Mouse (Mus musculus) neural tube, embryonic 11.5 days (tissue): ENCODE results near the gene Pik3cd. TPM values are rescaled to one million over a fixed set of nuclear protein-coding genes. Genes with fewer than 3 reads are reported as not detected.
"Not testable (repeated sequence)": the region's sequence is repeated elsewhere in the genome, so short reads cannot be mapped to it uniquely, and the experiment has no call there.

ENCODE experiments used
- ATAC-seq: fragments of 200-750 bp; cut with Nextera tagmentation; 2 replicates; pipeline ENCODE4 v1.8.0; 2017; ENCODE audit warnings: moderate number of reproducible peaks, mild to moderate bottlenecking, moderate TSS enrichment, moderate library complexity; ENCODE audit not compliant: insufficient read depth, low FRiP score, low TSS enrichment
- DNase-seq: peaks from one replicate; pipeline ENCODE4 v3.0.0-alpha.2; 2015; ENCODE audit warnings: low spot score
- H3K27ac ChIP-seq: fragments of 300-500 bp; sonication (generic); 2 replicates; pipeline ENCODE4 v1.5.1; 2014; ENCODE audit warnings: low read depth, mild to moderate bottlenecking, low read length
- H3K27me3 ChIP-seq: fragments of 300-500 bp; sonication (generic); 2 replicates; pipeline ENCODE4 v1.6.1; 2014; ENCODE audit warnings: mild to moderate bottlenecking, low read length, mixed read lengths; ENCODE audit not compliant: control insufficient read depth, insufficient read depth
- H3K36me3 ChIP-seq: fragments of 300-500 bp; sonication (generic); 2 replicates; pipeline ENCODE4 v1.6.1; 2014; ENCODE audit warnings: mild to moderate bottlenecking, low read length, moderate library complexity, mixed read lengths; ENCODE audit not compliant: control insufficient read depth, insufficient read depth
- H3K4me1 ChIP-seq: fragments of 300-500 bp; sonication (generic); 2 replicates; pipeline ENCODE4 v1.6.1; 2014; ENCODE audit warnings: low read length, mixed read lengths; ENCODE audit not compliant: control insufficient read depth, insufficient read depth
- H3K4me2 ChIP-seq: fragments of 300-500 bp; sonication (generic); 2 replicates; pipeline ENCODE4 v1.6.1; 2014; ENCODE audit warnings: low read depth, mild to moderate bottlenecking, moderate library complexity
- H3K4me3 ChIP-seq: fragments of 300-500 bp; sonication (generic); 2 replicates; pipeline ENCODE4 v1.5.1; 2014; ENCODE audit warnings: low read depth, low read length
- H3K9ac ChIP-seq: fragments of 300-500 bp; sonication (generic); 2 replicates; pipeline ENCODE4 v1.6.1; 2014; ENCODE audit warnings: mild to moderate bottlenecking, low read length
- H3K9me3 ChIP-seq: fragments of 300-500 bp; sonication (generic); 2 replicates; pipeline ENCODE4 v1.6.1; 2016; ENCODE audit warnings: low read length; ENCODE audit not compliant: control insufficient read depth
- WGBS: fragments of 180-500 bp; shearing (Covaris S2); extraction: QIAGEN DNeasy Blood & Tissue Kit; methylation state at CpG from one replicate; pipeline ENCODE4 v1.1.7; 2014; 5-methylcytosine and 5-hydroxymethylcytosine counted together
- polyA plus RNA-seq: library from polyadenylated mRNA; unstranded; fragments of >200 nt; fragmentation: Nextera tagmentation; extraction: Ambion mirVana; gene quantifications from 2 replicates; pipeline ENCODE4 v1.2.1, GENCODE M21; 2014

Pik3cd gene
- polyA plus RNA-seq: 10.8 and 15.0 TPM in 2 replicates

DNA sequence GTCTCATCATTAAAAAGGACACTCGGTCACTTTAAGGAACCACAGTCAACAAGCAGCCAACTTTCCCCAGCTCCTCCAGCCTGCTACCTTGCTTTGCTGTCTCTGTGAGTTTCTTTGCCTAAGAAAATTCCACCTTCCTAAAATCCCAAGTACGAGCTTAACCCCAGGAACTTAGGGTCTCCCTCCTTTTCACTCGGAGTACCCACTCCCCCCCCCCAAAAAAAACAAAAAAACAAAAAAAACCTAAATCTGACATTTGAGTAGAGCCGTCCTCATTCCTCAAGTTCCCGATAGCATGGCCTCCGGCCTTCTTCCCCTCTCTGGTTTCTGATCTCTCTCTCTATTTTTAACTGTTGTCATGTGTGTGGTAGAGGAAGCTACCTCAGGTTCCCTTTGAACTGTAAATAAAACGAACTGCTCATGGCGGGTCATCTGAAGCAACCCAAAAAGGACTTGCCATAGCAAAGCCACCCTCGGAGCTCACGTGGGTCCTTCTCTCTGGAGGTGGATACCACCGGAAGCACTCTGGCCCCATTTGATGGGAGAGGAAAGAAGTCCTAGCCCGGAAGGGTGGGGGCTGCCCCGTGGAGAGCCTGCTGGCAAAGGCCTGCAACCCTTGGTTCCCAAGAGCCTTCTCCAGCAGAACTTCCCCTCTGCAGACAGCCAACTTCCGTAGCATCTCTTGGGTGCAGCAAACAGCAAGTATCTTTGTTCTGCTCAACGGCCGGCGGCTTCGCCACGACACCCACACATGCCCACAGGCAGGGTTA is at the start of gene Pik3cd:
Gene Pik3cd, minus strand, starts transcription at position 362 of the 770 bp plus-strand sequence.
- H3K27ac ChIP-seq: no peak within 1 kb of the TSS
- H3K27me3 ChIP-seq: peaks cover 3% of the 10 kb centered on the region; the same call in 1 of the 2 replicates
- H3K4me2 ChIP-seq: no peak within 1 kb of the TSS
- no peak for DNase-seq
- H3K9me3 ChIP-seq: no peaks in the 10 kb centered on the region
- WGBS: 73% methylated on average over 19 of the region's 19 CpGs
- no peak for ATAC-seq
- H3K36me3 ChIP-seq: no peaks in the 10 kb centered on the region
- H3K9ac ChIP-seq: no peak within 1 kb of the TSS
- no peaks in the 10 kb centered on the region for H3K4me1 ChIP-seq
- no peak within 1 kb of the TSS for H3K4me3 ChIP-seq

DNA sequence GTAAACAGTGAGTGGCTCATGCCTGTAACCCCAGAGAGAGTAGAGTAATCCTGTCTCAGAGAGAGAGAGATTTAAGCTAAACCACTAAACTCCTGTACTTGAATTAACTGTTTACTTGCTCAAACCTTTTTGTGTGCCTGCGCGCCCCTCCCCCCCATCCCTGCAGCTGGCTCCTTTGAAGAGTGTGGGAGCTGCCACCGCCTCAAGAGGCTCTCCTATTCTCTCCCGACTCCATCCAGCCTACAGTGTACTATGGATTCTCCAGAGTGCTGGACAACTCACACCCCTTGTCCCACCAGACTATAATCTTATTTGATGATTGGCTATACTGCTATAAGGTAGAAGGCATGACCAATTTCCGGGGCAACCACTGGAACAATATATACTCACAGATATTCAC is 48.3 kb upstream of the Pik3cd start:
- Histone ChIP-seq H3K9ac (no peak overlapping the region), H3K4me3 (no peak overlapping the region), H3K4me1 (peaks cover 7% of the 10 kb centered on the region; the same call in 1 of the 2 replicates), H3K4me2 (no peak overlapping the region), H3K27ac (no peak overlapping the region), H3K27me3 (no peaks in the 10 kb centered on the region), H3K9me3 (no peaks in the 10 kb centered on the region), H3K36me3 (0 out of 2 replicates have a peak, but pooled peaks cover 3% of the 10 kb centered on the region)
- DNase-seq (no peak), ATAC-seq (no peak)
- WGBS: 38% methylated on average over 5 of the region's 5 CpGs

DNA sequence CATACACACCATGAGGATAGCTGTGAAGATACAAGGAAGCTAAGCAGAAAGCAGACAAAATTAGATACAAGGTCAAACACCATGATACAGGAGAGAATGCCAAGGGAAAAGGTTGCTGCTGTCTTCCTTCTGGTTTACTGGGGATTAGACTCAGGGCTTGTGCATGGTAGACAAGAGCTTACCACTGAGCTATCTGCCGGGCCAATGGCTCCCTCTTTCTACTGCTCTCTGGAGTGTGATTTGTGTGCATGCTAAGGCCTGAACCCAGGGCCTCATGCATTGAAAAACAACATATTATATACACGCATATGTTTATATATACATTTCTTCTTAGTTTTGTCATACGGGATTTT is 47.3 kb upstream of the Pik3cd start:
- not testable (repeated sequence) for H3K27me3 ChIP-seq, H3K4me1 ChIP-seq, ATAC-seq, H3K4me2 ChIP-seq, H3K9ac ChIP-seq, H3K27ac ChIP-seq, H3K36me3 ChIP-seq, H3K4me3 ChIP-seq, DNase-seq, H3K9me3 ChIP-seq
- WGBS: 90% methylated on average over 3 of the region's 3 CpGs

DNA sequence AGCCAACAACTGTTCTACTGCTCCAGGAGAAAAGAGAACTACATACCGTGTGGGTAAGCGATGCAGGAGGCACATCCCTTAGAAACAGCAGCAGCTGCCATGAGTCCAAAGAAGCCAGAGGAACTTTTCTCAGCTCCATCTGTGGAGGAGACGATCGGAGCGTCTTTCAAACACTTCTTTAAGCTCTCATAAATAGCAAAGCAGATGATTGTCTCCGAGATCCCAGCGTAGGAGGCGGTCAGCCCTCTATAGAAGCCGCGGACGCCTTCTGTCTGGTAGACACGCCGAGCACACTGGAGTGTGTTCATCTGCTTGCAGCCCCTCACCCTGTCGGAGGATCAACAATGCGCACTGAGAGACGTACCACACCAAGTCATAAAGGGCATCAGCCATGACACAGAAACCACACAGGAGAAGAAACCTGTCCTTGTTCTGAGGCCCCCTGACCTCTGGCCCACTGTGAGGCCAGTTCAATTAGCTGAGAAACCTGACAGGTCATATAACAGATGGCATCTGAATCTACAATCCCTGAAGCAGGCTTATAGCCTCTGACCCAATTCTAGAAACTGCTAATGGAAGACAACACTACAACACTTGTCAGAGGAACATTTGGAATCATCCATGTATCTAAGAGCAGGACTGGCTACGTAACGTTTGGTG is 46.8 kb upstream of the Pik3cd start:
- Histone ChIP-seq H3K9ac (no peak overlapping the region), H3K27me3 (no peaks in the 10 kb centered on the region), H3K4me2 (no peak overlapping the region), H3K9me3 (no peaks in the 10 kb centered on the region), H3K4me3 (no peak overlapping the region), H3K27ac (no peak overlapping the region), H3K4me1 (peaks cover 7% of the 10 kb centered on the region; the same call in 1 of the 2 replicates), H3K36me3 (0 out of 2 replicates have a peak, but pooled peaks cover 2% of the 10 kb centered on the region)
- ATAC-seq (no peak), DNase-seq (no peak)
- WGBS: 65% methylated on average over 18 of the region's 18 CpGs

DNA sequence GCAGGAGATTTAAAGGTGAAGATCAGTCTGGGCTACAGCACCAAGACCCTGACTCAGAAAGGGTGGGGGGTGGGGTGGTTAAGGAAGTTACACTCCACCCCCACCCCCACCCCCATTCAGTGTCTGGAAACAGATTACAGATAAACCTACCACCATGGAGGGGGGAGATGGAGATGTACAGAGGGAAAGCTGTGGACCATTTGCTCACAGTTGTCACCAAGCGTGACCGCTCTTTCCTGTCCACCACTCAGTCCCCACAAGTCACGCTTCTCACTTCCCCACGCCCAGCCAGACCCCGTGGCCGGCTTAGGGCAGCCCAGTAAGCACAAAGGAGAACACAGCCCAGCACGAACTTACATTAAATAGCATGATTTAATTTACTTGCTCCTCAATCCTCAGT is 41.7 kb upstream of the Pik3cd start:
- Histone ChIP-seq H3K36me3 (peaks cover 12% of the 10 kb centered on the region), H3K4me1 (no peaks in the 10 kb centered on the region), H3K4me3 (no peak overlapping the region), H3K27ac (no peak overlapping the region), H3K27me3 (no peaks in the 10 kb centered on the region), H3K9ac (no peak overlapping the region), H3K4me2 (no peak overlapping the region), H3K9me3 (no peaks in the 10 kb centered on the region)
- 72% methylated on average over 7 of the region's 7 CpGs for WGBS
- DNase-seq (no peak), ATAC-seq (no peak)

DNA sequence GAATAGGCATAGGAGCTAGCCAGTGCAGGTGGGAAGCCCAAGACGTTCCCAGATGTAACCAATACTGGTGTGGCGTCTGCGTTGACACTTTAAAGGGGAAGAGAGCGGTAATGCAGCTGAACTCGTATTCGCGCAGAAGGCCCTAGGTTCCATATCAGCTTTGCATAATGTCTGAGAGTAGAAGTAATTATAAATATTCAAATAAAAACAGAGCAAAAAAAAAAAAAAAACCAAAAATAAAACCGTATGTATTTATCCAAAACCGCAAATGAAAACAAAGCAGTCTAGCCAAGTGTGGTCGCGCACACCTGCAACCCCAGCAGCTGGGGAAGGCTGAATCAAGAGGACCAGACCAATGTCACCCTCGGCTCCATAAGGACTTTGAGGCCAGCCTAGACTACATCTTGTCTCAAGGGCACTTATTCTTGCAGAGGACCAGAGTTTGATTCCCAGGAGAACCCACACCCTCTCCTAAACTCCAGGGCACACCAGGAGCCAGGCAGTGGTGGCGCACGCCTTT is 39.7 kb upstream of the Pik3cd start:
- no peak for DNase-seq
- Histone ChIP-seq H3K9me3 (no peaks in the 10 kb centered on the region), H3K4me1 (peaks cover under 1% of the 10 kb centered on the region), H3K4me2 (no peak overlapping the region), H3K27ac (no peak overlapping the region), H3K4me3 (no peak overlapping the region), H3K9ac (no peak overlapping the region), H3K36me3 (peaks cover 10% of the 10 kb centered on the region), H3K27me3 (no peaks in the 10 kb centered on the region)
- 96% methylated on average over 14 of the region's 14 CpGs for WGBS
- no peak for ATAC-seq

DNA sequence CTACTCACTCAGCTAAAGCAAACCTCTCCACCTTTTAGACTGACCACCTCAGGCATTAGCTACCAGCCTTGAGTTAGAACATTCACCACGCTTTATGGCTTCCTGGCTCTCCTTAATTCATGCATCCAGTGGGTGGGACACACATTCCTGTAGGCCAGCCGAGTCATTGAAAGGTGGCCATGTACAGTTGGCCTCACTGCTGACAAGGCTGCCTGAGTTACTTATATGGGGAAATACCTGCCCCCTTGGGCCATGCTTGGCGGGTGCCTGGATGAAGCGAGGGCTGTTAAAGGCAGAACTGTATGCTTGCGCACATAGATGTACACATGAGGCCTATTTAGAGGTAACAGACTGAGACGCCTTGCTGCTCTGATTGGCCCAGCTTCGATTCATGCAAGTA is 37.9 kb upstream of the Pik3cd start:
- Histone ChIP-seq H3K4me2 (no peak overlapping the region), H3K27me3 (no peaks in the 10 kb centered on the region), H3K27ac (no peak overlapping the region), H3K36me3 (peaks cover 10% of the 10 kb centered on the region), H3K4me1 (peaks cover 15% of the 10 kb centered on the region), H3K9me3 (no peaks in the 10 kb centered on the region), H3K4me3 (no peak overlapping the region), H3K9ac (no peak overlapping the region)
- ATAC-seq (no peak), DNase-seq (no peak)
- 88% methylated on average over 7 of the region's 7 CpGs for WGBS

DNA sequence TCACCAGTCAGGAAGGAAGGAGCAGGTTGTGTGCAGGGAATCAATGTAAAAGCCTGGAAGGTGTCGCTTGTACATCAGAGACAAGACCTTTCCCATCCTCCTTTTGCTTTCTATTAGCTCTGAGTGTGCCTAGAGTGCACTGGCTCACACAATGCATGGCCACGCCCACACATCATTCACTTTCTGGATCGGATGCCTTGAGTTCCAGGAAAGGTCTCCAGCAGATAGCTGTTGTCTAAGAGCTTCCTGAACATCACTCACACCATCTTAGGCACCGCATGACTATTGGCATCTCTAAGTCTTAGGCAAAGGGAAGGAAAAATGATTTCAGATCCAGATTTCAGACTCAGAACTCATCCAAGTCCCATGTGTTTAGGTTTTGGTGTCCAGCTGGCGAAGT is 37.1 kb upstream of the Pik3cd start:
- H3K27ac ChIP-seq: no peak overlapping the region
- no peak for DNase-seq
- no peak overlapping the region for H3K9ac ChIP-seq
- no peak for ATAC-seq
- no peak overlapping the region for H3K4me3 ChIP-seq
- H3K36me3 ChIP-seq: peaks cover 10% of the 10 kb centered on the region
- no peaks in the 10 kb centered on the region for H3K9me3 ChIP-seq
- no peak overlapping the region for H3K4me2 ChIP-seq
- H3K4me1 ChIP-seq: peaks cover 22% of the 10 kb centered on the region
- H3K27me3 ChIP-seq: no peaks in the 10 kb centered on the region
- WGBS: 73% methylated on average over 5 of the region's 5 CpGs
